Mouse (Mus musculus) MEL (cell line): Measurements from ENCODE around the gene Ppp1r15b. TPM values are rescaled to one million over a fixed set of nuclear protein-coding genes. Genes with fewer than 3 reads are reported as not detected.

Experiments used
- DNase-seq: peaks from one replicate; pipeline ENCODE4 v3.0.0; 2011; ENCODE audit warnings: low read depth, low spot score
- H3K27ac ChIP-seq: 2 replicates; pipeline ENCODE4 v1.5.1; 2012; ENCODE audit warnings: low read depth, mild to moderate bottlenecking, control low read depth, low read length, moderate library complexity; ENCODE audit not compliant: control insufficient read depth
- H3K27me3 ChIP-seq, 2 experiments: fragments of 150-350 bp in 1 of 2; sonication (generic) in 1 of 2; 2 replicates each; pipeline ENCODE4 v1.6.1; 2012; ENCODE audit warnings: low read length in 2 of 2, mild to moderate bottlenecking in 2 of 2, improper control_type of control experiment in 1 of 2, moderate library complexity in 1 of 2; ENCODE audit not compliant: insufficient read depth in 2 of 2, control insufficient read depth in 1 of 2
- H3K36me3 ChIP-seq, 2 experiments: 2 replicates each; pipeline ENCODE4 v1.6.1; 2012 to 2014; ENCODE audit warnings: low read length in 2 of 2, improper control_type of control experiment in 1 of 2, inconsistent platforms in 1 of 2, mild to moderate bottlenecking in 1 of 2; ENCODE audit not compliant: insufficient read depth in 2 of 2, control insufficient read depth in 1 of 2
- H3K4me1 ChIP-seq, 2 experiments: fragments of 150-350 bp in 1 of 2; sonication (generic) in 1 of 2; 2 replicates each; pipeline ENCODE4 v1.6.1; 2012; ENCODE audit warnings: low read length in 2 of 2, improper control_type of control experiment in 1 of 2, mild to moderate bottlenecking in 1 of 2; ENCODE audit not compliant: insufficient read depth in 2 of 2, control insufficient read depth in 1 of 2
- H3K4me3 ChIP-seq, 2 experiments: fragments of 150-350 bp in 1 of 2; sonication (generic) in 1 of 2; 2 replicates each; pipeline ENCODE4 v1.5.1; 2012; ENCODE audit warnings: low read depth in 2 of 2, low read length in 2 of 2, mild to moderate bottlenecking in 2 of 2, moderate library complexity in 2 of 2, control low read depth in 1 of 2, improper control_type of control experiment in 1 of 2; ENCODE audit not compliant: control insufficient read depth in 1 of 2, insufficient read depth in 1 of 2
- H3K79me2 ChIP-seq: 2 replicates; pipeline ENCODE4 v1.6.1; 2012; ENCODE audit warnings: mild to moderate bottlenecking, low read length, moderate library complexity; ENCODE audit not compliant: control insufficient read depth, poor library complexity, insufficient read depth
- H3K9ac ChIP-seq: 2 replicates; pipeline ENCODE4 v1.6.1; 2012; ENCODE audit warnings: low read depth, mild to moderate bottlenecking, control low read depth, low read length, moderate library complexity; ENCODE audit not compliant: control insufficient read depth, poor library complexity, severe bottlenecking
- H3K9me3 ChIP-seq: fragments of 150-350 bp; sonication (generic); replicated peaks from 2 replicates; pipeline ENCODE4 v1.6.1; 2012; ENCODE audit warnings: mild to moderate bottlenecking, low read length, improper control_type of control experiment, moderate library complexity; ENCODE audit not compliant: insufficient read depth
- BHLHE40 ChIP-seq: IDR thresholded peaks from 2 replicates; pipeline ENCODE4 v1.6.1; 2012; ENCODE audit warnings: low read depth, mild to moderate bottlenecking, inconsistent platforms, low read length, improper control_type of control experiment, borderline replicate concordance
- CHD2 ChIP-seq: IDR thresholded peaks from 2 replicates; pipeline ENCODE4 v1.6.1; 2011; ENCODE audit warnings: low read length, improper control_type of control experiment
- CTCF ChIP-seq, 3 experiments: IDR thresholded peaks in 2 of 3; conservative IDR thresholded peaks in 1 of 3; 2 replicates each; pipeline ENCODE4 v1.5.1; 2011 to 2012; ENCODE audit warnings: low read length in 3 of 3, low read depth in 2 of 3, mild to moderate bottlenecking in 2 of 3, improper control_type of control experiment in 1 of 3, inconsistent platforms in 1 of 3, mixed read lengths in 1 of 3, moderate library complexity in 1 of 3; ENCODE audit not compliant: control insufficient read depth in 1 of 3, insufficient read depth in 1 of 3, poor library complexity in 1 of 3, severe bottlenecking in 1 of 3
- ELF1 ChIP-seq: IDR thresholded peaks from 2 replicates; pipeline ENCODE4 v1.6.1; 2014; ENCODE audit warnings: low read depth, mild to moderate bottlenecking, inconsistent platforms, low read length, improper control_type of control experiment, moderate library complexity
- EP300 ChIP-seq, 2 experiments: IDR thresholded peaks; 2 replicates each; pipeline ENCODE4 v1.6.1; 2011; ENCODE audit warnings: improper control_type of control experiment in 2 of 2, low read length in 2 of 2, low read depth in 1 of 2, mild to moderate bottlenecking in 1 of 2
- ETS1 ChIP-seq: IDR thresholded peaks from 2 replicates; pipeline ENCODE4 v1.6.1; 2012; ENCODE audit warnings: low read depth, mild to moderate bottlenecking, inconsistent platforms, low read length, improper control_type of control experiment, moderate library complexity
- HCFC1 ChIP-seq: IDR thresholded peaks from 2 replicates; pipeline ENCODE4 v1.6.1; 2012; ENCODE audit warnings: low read depth, mild to moderate bottlenecking, inconsistent platforms, low read length, improper control_type of control experiment, moderate library complexity
- JUND ChIP-seq: IDR thresholded peaks from 2 replicates; pipeline ENCODE4 v1.6.1; 2011; ENCODE audit warnings: low read depth, mild to moderate bottlenecking, improper control_type of control experiment, low read length
- KAT2A ChIP-seq: conservative IDR thresholded peaks from 2 replicates; pipeline ENCODE4 v1.6.1; 2012; ENCODE audit warnings: low read depth, low read length, improper control_type of control experiment, inconsistent platforms
- MAX ChIP-seq: IDR thresholded peaks from 2 replicates; pipeline ENCODE4 v1.6.1; 2011; ENCODE audit warnings: low read length, improper control_type of control experiment
- MAZ ChIP-seq: IDR thresholded peaks from 2 replicates; pipeline ENCODE4 v1.6.1; 2012; ENCODE audit warnings: low read depth, mild to moderate bottlenecking, inconsistent platforms, low read length, improper control_type of control experiment
- MXI1 ChIP-seq: IDR thresholded peaks from 2 replicates; pipeline ENCODE4 v1.6.1; 2011; ENCODE audit warnings: mild to moderate bottlenecking, low read depth, low read length, improper control_type of control experiment
- MYB ChIP-seq: IDR thresholded peaks from 2 replicates; pipeline ENCODE4 v1.6.1; 2011; ENCODE audit warnings: mild to moderate bottlenecking, low read depth, low read length, improper control_type of control experiment
- NELFE ChIP-seq: IDR thresholded peaks from 2 replicates; pipeline ENCODE4 v1.6.1; 2011; ENCODE audit warnings: low read depth, low read length, improper control_type of control experiment
- NRF1 ChIP-seq: IDR thresholded peaks from 2 replicates; pipeline ENCODE4 v1.6.1; 2014; ENCODE audit warnings: low read depth, mild to moderate bottlenecking, inconsistent platforms, low read length, improper control_type of control experiment, moderate library complexity; ENCODE audit not compliant: poor library complexity, insufficient read depth, severe bottlenecking
- POLR2A ChIP-seq, 2 experiments: IDR thresholded peaks; 2 replicates each; pipeline ENCODE4 v1.6.1; 2011 to 2012; ENCODE audit warnings: low read length in 2 of 2, mild to moderate bottlenecking in 2 of 2, control low read depth in 1 of 2, improper control_type of control experiment in 1 of 2, low read depth in 1 of 2, moderate library complexity in 1 of 2; ENCODE audit not compliant: control insufficient read depth in 1 of 2, insufficient read depth in 1 of 2, poor library complexity in 1 of 2
- RAD21 ChIP-seq: IDR thresholded peaks from 2 replicates; pipeline ENCODE4 v1.6.1; 2011; ENCODE audit warnings: mild to moderate bottlenecking, low read depth, low read length, improper control_type of control experiment
- USF1 ChIP-seq: IDR thresholded peaks from 2 replicates; pipeline ENCODE4 v1.6.1; 2014; ENCODE audit warnings: low read depth, mild to moderate bottlenecking, inconsistent platforms, low read length, improper control_type of control experiment, moderate library complexity
- USF2 ChIP-seq, 2 experiments: IDR thresholded peaks; 2 replicates each; pipeline ENCODE4 v1.6.1; 2011 to 2012; ENCODE audit warnings: improper control_type of control experiment in 2 of 2, low read length in 2 of 2, borderline replicate concordance in 1 of 2, inconsistent platforms in 1 of 2, low read depth in 1 of 2, mild to moderate bottlenecking in 1 of 2; ENCODE audit not compliant: insufficient read depth in 1 of 2
- ZKSCAN1 ChIP-seq: IDR thresholded peaks from 2 replicates; pipeline ENCODE4 v1.6.1; 2012; ENCODE audit warnings: low read depth, mild to moderate bottlenecking, inconsistent platforms, low read length, improper control_type of control experiment, moderate library complexity
- polyA plus RNA-seq, 2 experiments: library from polyadenylated mRNA; stranded (reverse) in 1 of 2; unstranded in 1 of 2; fragments of >175 nt in 1 of 2; fragments of >200 nt in 1 of 2; gene quantifications; 2 replicates each; pipeline versions ENCODE4 v1.2.1 to v1.2.4; 2012; ENCODE audit warnings: low replicate concordance in 2 of 2, low read depth in 1 of 2; ENCODE audit not compliant: insufficient read length in 2 of 2, insufficient read depth in 1 of 2, missing spikeins in 1 of 2
- total RNA-seq: library from RNA; depleted of rRNA; stranded (reverse); fragments of 300-350 nt; gene quantifications from 2 replicates; pipeline ENCODE4 v1.2.3, GENCODE M21; 2012

Gene Ppp1r15b
- total and polyA plus RNA-seq, 3 experiments: 53.1 to 56.3 TPM; not detected in 1

DNA sequence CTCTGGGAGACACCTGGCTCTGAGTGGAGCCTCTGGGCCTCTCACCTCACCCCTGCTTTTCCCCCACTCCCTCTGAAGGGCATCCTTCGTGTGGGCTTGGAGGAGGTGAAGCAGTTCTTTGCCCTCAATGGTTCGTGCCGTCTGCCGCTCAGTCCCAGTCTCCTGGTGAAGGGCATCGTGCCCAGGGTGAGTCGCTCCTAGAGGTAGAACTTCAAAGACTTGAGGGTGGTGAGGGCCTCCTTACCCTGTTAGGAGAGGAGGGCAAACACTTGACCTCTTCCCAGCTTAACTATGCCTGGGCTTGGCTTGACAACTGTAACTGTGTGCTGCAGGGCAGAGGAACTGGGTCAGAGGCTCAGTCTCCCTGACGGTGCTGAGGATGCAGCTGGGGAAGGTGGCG lies 39.5 kb upstream of the Ppp1r15b start:
- Histone ChIP-seq H3K79me2 (no peaks in the 10 kb centered on the region), H3K4me1 (no peaks in the 10 kb centered on the region)
- TF ChIP-seq CTCF (IDR thresholded peaks at IDR 0.05 in 2 of 3, conservative IDR thresholded peaks at IDR 0.05 in 1 of 3; ENCODE audit: control insufficient read depth in 1 of 3, insufficient read depth in 1 of 3, low read depth in 2 of 3, low read length in 3 of 3, poor library complexity in 1 of 3, severe bottlenecking in 1 of 3) (no peak), NRF1 (no peak), USF1 (no peak), HCFC1 (no peak), ETS1 (no peak), POLR2A (IDR thresholded peaks at IDR 0.05; ENCODE audit: control insufficient read depth in 1 of 2, insufficient read depth in 1 of 2, low read depth in 1 of 2, low read length in 2 of 2, poor library complexity in 1 of 2) (no peak), ZKSCAN1 (no peak), USF2 (IDR thresholded peaks at IDR 0.05; ENCODE audit: borderline replicate concordance in 1 of 2, insufficient read depth in 1 of 2, low read depth in 1 of 2, low read length in 2 of 2) (no peak), KAT2A (no peak), RAD21 (no peak), EP300 (IDR thresholded peaks at IDR 0.05; ENCODE audit: low read depth in 1 of 2, low read length in 2 of 2) (no peak), CHD2 (no peak), JUND (no peak), MXI1 (no peak), MAZ (no peak), MYB (no peak)
- TF ChIP-seq, all 39 proteins: peak for 0
- Histone ChIP-seq H3K27ac (no peak overlapping the region), H3K9me3 (no peaks in the 10 kb centered on the region), H3K36me3 (no peaks in the 10 kb centered on the region), H3K9ac (no peak overlapping the region), H3K27me3 (no peaks in the 10 kb centered on the region), H3K4me3 (no peak overlapping the region)
- DNase-seq: no peak

DNA sequence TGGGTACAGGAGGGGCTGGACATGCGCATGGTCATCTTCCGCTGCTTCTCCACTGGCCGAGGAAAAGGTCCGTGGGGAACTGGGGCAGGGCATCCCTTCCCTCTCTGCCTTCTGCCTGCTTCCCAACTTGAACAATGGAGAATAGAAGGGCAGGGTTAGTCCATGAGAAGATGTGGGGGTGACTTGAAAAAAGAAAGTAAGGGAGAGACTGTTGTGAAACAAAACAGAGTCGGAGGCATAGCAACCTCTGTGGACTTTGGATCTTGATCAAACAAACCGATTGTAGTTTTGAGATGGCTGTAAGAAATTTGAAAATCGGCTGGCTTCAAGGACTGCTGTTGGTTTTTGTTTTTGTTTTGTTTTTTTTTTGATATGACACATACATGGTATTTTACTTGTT lies 37.2 kb upstream of the Ppp1r15b start:
- DNase-seq: no peak
- Histone ChIP-seq H3K4me1 (no peaks in the 10 kb centered on the region), H3K36me3 (no peaks in the 10 kb centered on the region), H3K4me3 (no peak overlapping the region), H3K9ac (no peak overlapping the region), H3K79me2 (no peaks in the 10 kb centered on the region), H3K9me3 (no peaks in the 10 kb centered on the region), H3K27ac (no peak overlapping the region), H3K27me3 (no peaks in the 10 kb centered on the region)
- no peak for TF ChIP-seq USF1
- TF ChIP-seq ELF1: no peak
- TF ChIP-seq KAT2A: no peak
- no peak for TF ChIP-seq NELFE
- no peak for TF ChIP-seq RAD21
- no peak for TF ChIP-seq ETS1
- no peak for TF ChIP-seq MAX
- no peak for TF ChIP-seq MAZ
- TF ChIP-seq BHLHE40: no peak
- no peak for TF ChIP-seq USF2 (IDR thresholded peaks at IDR 0.05; ENCODE audit: borderline replicate concordance in 1 of 2, insufficient read depth in 1 of 2, low read depth in 1 of 2, low read length in 2 of 2)
- no peak for TF ChIP-seq POLR2A (IDR thresholded peaks at IDR 0.05; ENCODE audit: control insufficient read depth in 1 of 2, insufficient read depth in 1 of 2, low read depth in 1 of 2, low read length in 2 of 2, poor library complexity in 1 of 2)
- no peak for TF ChIP-seq HCFC1
